Mouse (Mus musculus) ES-Bruce4 (cell line): Measurements from ENCODE around the gene Ccdc137. TPM values are rescaled to one million over a fixed set of nuclear protein-coding genes. Genes with fewer than 3 reads are reported as not detected.

ENCODE experiments used
- H3K27ac ChIP-seq: 2 replicates; pipeline ENCODE4 v1.5.1; 2012; ENCODE audit warnings: low read length, inconsistent platforms; ENCODE audit not compliant: insufficient read depth
- H3K27me3 ChIP-seq: 2 replicates; pipeline ENCODE4 v1.6.1; 2012; ENCODE audit warnings: mild to moderate bottlenecking, low read length, inconsistent platforms; ENCODE audit not compliant: control insufficient read depth, poor library complexity, insufficient read depth, severe bottlenecking
- H3K36me3 ChIP-seq: 2 replicates; pipeline ENCODE4 v1.6.1; 2012; ENCODE audit warnings: inconsistent platforms, mild to moderate bottlenecking, low read length, moderate library complexity; ENCODE audit not compliant: control insufficient read depth, poor library complexity, insufficient read depth, severe bottlenecking
- H3K4me1 ChIP-seq: one replicate; pipeline ENCODE4 v1.8.1; 2011; ENCODE audit warnings: low read length; ENCODE audit not compliant: control insufficient read depth, insufficient read depth
- H3K4me3 ChIP-seq: 2 replicates; pipeline ENCODE4 v1.5.1; 2011; ENCODE audit warnings: low read depth, mild to moderate bottlenecking, low read length
- H3K9ac ChIP-seq: 2 replicates; pipeline ENCODE4 v1.6.1; 2012; ENCODE audit warnings: low read depth, mild to moderate bottlenecking, inconsistent platforms; ENCODE audit not compliant: poor library complexity, severe bottlenecking
- H3K9me3 ChIP-seq: replicated peaks from 2 replicates; pipeline ENCODE4 v1.6.1; 2012; ENCODE audit warnings: mild to moderate bottlenecking, low read length, inconsistent platforms; ENCODE audit not compliant: control insufficient read depth, poor library complexity, insufficient read depth, severe bottlenecking
- CTCF ChIP-seq: IDR thresholded peaks from one replicate; pipeline ENCODE4 v1.8.1; 2011; ENCODE audit warnings: low read depth, low read length
- EP300 ChIP-seq: IDR thresholded peaks from 2 replicates; pipeline ENCODE4 v1.6.1; 2011; ENCODE audit warnings: low read depth, low read length; ENCODE audit not compliant: insufficient read depth
- POLR2A ChIP-seq: IDR thresholded peaks from one replicate; pipeline ENCODE4 v1.8.1; 2011; ENCODE audit warnings: low read length; ENCODE audit not compliant: insufficient read depth
- polyA plus RNA-seq: library from polyadenylated mRNA; stranded (reverse); fragments of >200 nt; gene quantifications from 2 replicates; pipeline ENCODE4 v1.2.4, GENCODE M21; 2011; ENCODE audit warnings: low read depth; ENCODE audit not compliant: missing spikeins, insufficient read depth, insufficient read length

The Ccdc137 gene
- polyA plus RNA-seq, 1 experiment = 16.1 TPM

DNA sequence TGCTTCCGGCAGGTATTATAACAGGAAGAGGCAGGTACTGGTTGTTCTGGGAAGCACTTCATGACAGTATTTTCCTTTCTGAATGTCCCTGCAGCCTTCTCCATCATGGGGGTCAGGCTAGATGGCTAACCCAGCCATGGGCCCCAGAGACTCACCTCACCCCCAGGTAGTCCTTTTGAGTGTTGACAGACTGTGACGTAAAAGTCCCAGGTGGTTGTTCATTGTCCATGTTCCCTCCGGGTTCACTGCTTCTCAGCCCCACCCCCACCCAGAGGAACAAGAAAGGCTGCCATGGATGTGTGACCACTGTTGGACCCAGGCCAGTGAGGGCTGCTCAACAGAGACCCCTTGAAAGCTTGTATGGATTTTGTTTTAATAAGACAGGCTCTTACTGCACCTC is 35.4 kb downstream of the Ccdc137 start:
- Histone ChIP-seq H3K27me3 (no peaks in the 10 kb centered on the region), H3K36me3 (peaks cover 19% of the 10 kb centered on the region), H3K9me3 (no peaks in the 10 kb centered on the region), H3K27ac (no peak overlapping the region), H3K4me3 (no peak overlapping the region), H3K9ac (no peak overlapping the region), H3K4me1 (peaks cover 2% of the 10 kb centered on the region)
- TF ChIP-seq CTCF (no peak), EP300 (no peak), POLR2A (no peak)

DNA sequence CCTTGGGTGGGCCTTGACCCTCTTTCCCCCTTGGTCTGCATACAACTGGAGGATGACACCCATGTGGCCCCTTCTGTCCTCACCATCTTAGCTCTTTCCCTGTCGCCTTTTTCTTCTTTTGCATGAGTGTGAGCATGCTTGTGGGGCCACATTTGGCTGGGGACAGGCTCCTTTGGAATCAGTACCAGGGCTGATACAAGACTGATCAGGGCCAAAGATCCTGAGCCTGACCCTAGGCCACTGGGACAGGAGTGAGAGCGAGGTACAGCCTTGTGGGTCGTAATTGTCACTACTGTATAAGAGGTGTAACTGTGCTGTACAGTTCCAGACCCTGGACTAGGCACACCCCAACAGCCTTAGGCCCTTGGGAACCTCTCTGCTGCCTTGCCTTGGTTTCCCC is 36.0 kb downstream of the Ccdc137 start:
- H3K27me3 ChIP-seq = no peaks in the 10 kb centered on the region
- H3K36me3 ChIP-seq = peaks cover 14% of the 10 kb centered on the region
- no peak overlapping the region for H3K4me3 ChIP-seq
- TF ChIP-seq CTCF (no peak), EP300 (no peak), POLR2A (no peak)
- peaks cover 2% of the 10 kb centered on the region for H3K4me1 ChIP-seq
- H3K9ac ChIP-seq = no peak overlapping the region
- H3K27ac ChIP-seq = no peak overlapping the region
- no peaks in the 10 kb centered on the region for H3K9me3 ChIP-seq

DNA sequence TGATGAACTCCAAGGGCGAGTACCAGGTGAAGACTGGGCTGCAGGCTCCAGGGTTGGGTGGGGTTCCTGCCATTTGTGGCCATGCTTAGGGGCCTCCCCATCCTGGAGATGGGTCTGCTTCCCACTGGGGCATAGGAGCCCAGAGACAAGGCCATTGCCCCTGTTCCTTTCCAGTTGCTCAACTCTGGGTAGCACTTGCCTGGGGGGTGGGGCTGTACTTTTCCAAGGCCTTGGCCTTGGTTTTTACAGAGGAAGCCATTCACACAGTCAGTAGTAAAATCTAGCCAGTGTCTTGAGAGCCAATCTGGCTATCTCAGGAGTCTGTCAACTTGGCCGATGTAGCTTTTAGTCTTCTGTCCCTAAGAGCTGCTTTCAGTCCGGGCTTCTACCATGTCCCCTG is 39.5 kb downstream of the Ccdc137 start:
- Histone ChIP-seq H3K9me3 (no peaks in the 10 kb centered on the region), H3K9ac (no peak overlapping the region), H3K27me3 (no peaks in the 10 kb centered on the region), H3K36me3 (peaks cover 10% of the 10 kb centered on the region; the same call in 1 of the 2 replicates), H3K4me3 (no peak overlapping the region), H3K4me1 (no peaks in the 10 kb centered on the region), H3K27ac (no peak overlapping the region)
- TF ChIP-seq POLR2A (no peak), CTCF (no peak), EP300 (no peak)

DNA sequence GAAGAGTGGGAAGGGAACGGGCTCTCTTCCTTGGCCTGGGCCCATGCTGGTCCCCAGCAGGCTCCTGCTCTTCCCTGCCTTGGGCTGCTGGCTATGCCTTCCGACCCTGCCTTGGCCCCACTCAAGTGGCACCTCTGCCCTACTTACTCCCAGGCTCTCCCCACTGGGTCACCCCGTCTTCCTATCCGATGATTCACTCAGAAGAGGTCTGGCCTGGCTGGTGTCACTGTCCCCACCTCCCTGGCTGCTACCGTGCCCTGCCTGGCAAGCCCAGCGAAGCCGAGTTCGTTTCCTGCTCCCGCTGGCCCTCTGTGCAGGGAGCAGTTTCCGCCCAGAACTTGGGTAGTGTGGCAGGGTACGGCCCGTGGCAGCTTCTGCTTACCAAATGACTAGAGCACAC is 40.3 kb downstream of the Ccdc137 start:
- H3K27ac ChIP-seq = no peak overlapping the region
- H3K4me3 ChIP-seq = no peak overlapping the region
- H3K4me1 ChIP-seq = no peaks in the 10 kb centered on the region
- no peaks in the 10 kb centered on the region for H3K27me3 ChIP-seq
- peaks cover 10% of the 10 kb centered on the region; the same call in 1 of the 2 replicates for H3K36me3 ChIP-seq
- no peak for TF ChIP-seq CTCF
- no peak for TF ChIP-seq EP300
- no peak for TF ChIP-seq POLR2A
- H3K9ac ChIP-seq = no peak overlapping the region
- H3K9me3 ChIP-seq = no peaks in the 10 kb centered on the region

DNA sequence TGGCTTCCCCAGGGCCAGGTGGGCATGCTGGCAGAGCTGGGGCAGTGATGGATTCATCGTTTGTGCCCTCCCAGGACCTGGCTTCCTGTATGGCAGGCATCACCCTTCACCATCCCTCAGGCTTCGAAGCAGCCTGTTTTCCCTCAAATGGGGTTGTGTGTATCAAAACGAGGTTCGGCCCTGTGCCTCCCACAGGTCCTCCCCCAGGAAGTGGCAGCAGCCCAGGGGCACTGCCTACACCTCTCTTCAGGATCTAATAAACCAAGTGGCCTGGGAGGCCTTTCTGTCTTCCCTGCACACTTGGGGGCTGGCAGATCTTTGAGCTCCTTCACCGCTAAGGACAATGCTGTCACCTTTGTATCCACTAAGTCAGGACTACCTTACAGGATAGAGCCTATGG is 41.0 kb downstream of the Ccdc137 start:
- H3K27me3 ChIP-seq = no peaks in the 10 kb centered on the region
- no peak overlapping the region for H3K9ac ChIP-seq
- no peaks in the 10 kb centered on the region for H3K9me3 ChIP-seq
- H3K4me1 ChIP-seq = no peaks in the 10 kb centered on the region
- peaks cover 10% of the 10 kb centered on the region; the same call in 1 of the 2 replicates for H3K36me3 ChIP-seq
- H3K27ac ChIP-seq = no peak overlapping the region
- no peak overlapping the region for H3K4me3 ChIP-seq
- no peak for TF ChIP-seq POLR2A
- TF ChIP-seq CTCF = no peak
- TF ChIP-seq EP300 = no peak

DNA sequence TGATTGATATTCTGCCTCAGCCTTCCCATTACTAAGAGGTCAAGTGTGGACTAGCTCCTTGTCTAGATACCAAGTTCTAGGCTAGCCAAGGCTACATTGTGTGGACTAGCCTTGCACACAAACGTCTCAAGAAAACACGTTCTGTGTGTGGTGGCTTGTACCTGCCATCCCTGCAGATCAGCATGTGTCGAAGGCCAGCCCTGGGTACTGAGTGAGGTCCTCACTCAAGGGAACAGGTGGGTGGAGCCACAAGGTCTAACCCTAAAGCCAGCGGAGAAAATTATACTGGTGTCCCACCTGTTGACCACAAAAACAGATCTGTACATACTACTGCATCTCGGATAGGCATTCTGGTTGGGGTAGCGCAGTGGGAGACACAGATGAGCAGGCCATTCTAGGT is 42.0 kb downstream of the Ccdc137 start:
- no peak overlapping the region for H3K9ac ChIP-seq
- H3K4me3 ChIP-seq = no peak overlapping the region
- TF ChIP-seq CTCF (no peak), EP300 (no peak), POLR2A (no peak)
- peaks cover 10% of the 10 kb centered on the region; the same call in 1 of the 2 replicates for H3K36me3 ChIP-seq
- H3K9me3 ChIP-seq = no peaks in the 10 kb centered on the region
- no peak overlapping the region for H3K27ac ChIP-seq
- H3K4me1 ChIP-seq = no peaks in the 10 kb centered on the region
- no peaks in the 10 kb centered on the region for H3K27me3 ChIP-seq
